ENCODE assay signal across 26 mouse cellular contexts in genomic region chr4:54960776-54961175, GRCm38 (mm10). TPM values are rescaled to one million over a fixed set of nuclear protein-coding genes. Genes with fewer than 3 reads are reported as not detected.
DNase-seq lines count a peak whose midpoint lies in the region; ATAC-seq lines count a peak whose summit lies in the region.
"Had no signal": no experiment of that assay in that cellular context is flagged by ENCODE, and none has a peak within 500 bp of the region (broad histone marks: within the 10 kb centered on the region; RNA-seq: fewer than 3 reads in every experiment).

No protein-coding gene starts in this region.

- no peaks in the 10 kb centered on the region for H3K27me3 ChIP-seq in heart, embryonic 12.5 days (replicated peaks)
- no peaks in the 10 kb centered on the region for H3K27me3 ChIP-seq in kidney, embryonic 16.5 days (ENCODE audit: insufficient read depth, low read length)
- H3K27me3 ChIP-seq: embryonic facial prominence, embryonic 13.5 days; forebrain, embryonic 12.5 days; forebrain, embryonic 15.5 days; heart, embryonic 13.5 days had no signal

- 75% methylated on average over 4 of the region's 4 CpGs for WGBS in heart, embryonic 12.5 days
- 78% methylated on average over 4 of the region's 4 CpGs for WGBS in kidney, embryonic 16.5 days

- ATAC-seq in heart, embryonic 12.5 days (ENCODE audit: insufficient number of reproducible peaks, low FRiP score): no peak
- ATAC-seq in kidney, embryonic 16.5 days (ENCODE audit: low FRiP score, low TSS enrichment): no peak
- ATAC-seq: activated CD4-positive, CD25-positive, alpha-beta regulatory T cell, adult 4 months; forebrain, embryonic 15.5 days; hindbrain, postnatal 0 days; inflammation-experienced regulatory T-cells, adult 6 months had no signal

- no peak overlapping the region for H3K4me2 ChIP-seq in heart, embryonic 12.5 days
- no peak overlapping the region for H3K4me2 ChIP-seq in kidney, embryonic 16.5 days (replicated peaks; ENCODE audit: low read depth, low read length)
- H3K4me2 ChIP-seq: embryonic facial prominence, embryonic 13.5 days; forebrain, embryonic 12.5 days; forebrain, embryonic 15.5 days; heart, embryonic 13.5 days; hindbrain, embryonic 14.5 days had no signal

- H3K4me3 ChIP-seq in heart, embryonic 12.5 days: no peak overlapping the region
- H3K4me3 ChIP-seq in kidney, embryonic 16.5 days (ENCODE audit: low read length): no peak overlapping the region
- H3K4me3 ChIP-seq: embryonic facial prominence, embryonic 10.5 days; embryonic facial prominence, embryonic 13.5 days; erythroblast, embryonic 14.5 days; forebrain, embryonic 12.5 days; forebrain, embryonic 15.5 days; heart, embryonic 13.5 days had no signal

- no peaks in the 10 kb centered on the region for H3K9me3 ChIP-seq in heart, embryonic 12.5 days (replicated peaks)
- no peaks in the 10 kb centered on the region for H3K9me3 ChIP-seq in kidney, embryonic 16.5 days (ENCODE audit: low read length)
- H3K9me3 ChIP-seq: embryonic facial prominence, embryonic 10.5 days; embryonic facial prominence, embryonic 13.5 days; forebrain, embryonic 12.5 days; forebrain, embryonic 15.5 days; heart, embryonic 13.5 days had no signal

- peaks cover 6% of the 10 kb centered on the region; the same call in 1 of the 2 replicates for H3K36me3 ChIP-seq in heart, embryonic 12.5 days
- no peaks in the 10 kb centered on the region; the same call in 1 of the 2 replicates for H3K36me3 ChIP-seq in kidney, embryonic 16.5 days (ENCODE audit: insufficient read depth, low read length)

- peaks cover 18% of the 10 kb centered on the region for H3K4me1 ChIP-seq in heart, embryonic 12.5 days (replicated peaks)
- peaks cover 9% of the 10 kb centered on the region for H3K4me1 ChIP-seq in kidney, embryonic 16.5 days (ENCODE audit: insufficient read depth, low read length)

- H3K27ac ChIP-seq in heart, embryonic 12.5 days (ENCODE audit: poor library complexity, severe bottlenecking): no peak overlapping the region
- no peak overlapping the region for H3K27ac ChIP-seq in kidney, embryonic 16.5 days (ENCODE audit: low read length)
- H3K27ac ChIP-seq: embryonic facial prominence, embryonic 10.5 days; embryonic facial prominence, embryonic 13.5 days; forebrain, embryonic 12.5 days; forebrain, embryonic 15.5 days; heart, embryonic 13.5 days; hindbrain, embryonic 14.5 days; hindbrain, postnatal 0 days had no signal

- no peak overlapping the region for H3K9ac ChIP-seq in heart, embryonic 12.5 days
- H3K9ac ChIP-seq in kidney, embryonic 16.5 days (replicated peaks; ENCODE audit: low read length): no peak overlapping the region
- H3K9ac ChIP-seq: embryonic facial prominence, embryonic 13.5 days; forebrain, embryonic 12.5 days; forebrain, embryonic 15.5 days; heart, embryonic 13.5 days; hindbrain, embryonic 14.5 days had no signal

- peak; percentile 1 for DNase-seq in adrenal gland, postnatal 10 days
- no peak for DNase-seq in adrenal gland, postnatal 25 days
- DNase-seq in heart, adult 11 months: peak; percentile 79
- DNase-seq in kidney, adult 9 months: peak; percentile 41
- DNase-seq in adipocyte (ENCODE audit: low spot score): peak; percentile 28
- DNase-seq: cerebellum, adult 11 months; cerebellum, adult 2 months; cerebellum, postnatal 10 days; cerebellum, postnatal 36 days; embryo, embryonic 11 days; gastrocnemius, postnatal 14 days; heart, adult 18-20 months; heart, postnatal 14 days; heart, postnatal 4 days had no signal

RNA-seq across cellular contexts. Expression of gene Zfp462, which starts 15.9 kb away (rescaled TPM):
- 10 to 100 TPM; 36.5 to 49.0 TPM for total RNA-seq in adrenal gland, postnatal 10 days (2021)
- total RNA-seq in adrenal gland, postnatal 25 days (2021): 45.3 and 51.6 TPM in 2 replicates
- 3.1 and 3.6 TPM in 2 replicates for polyA plus RNA-seq in heart, embryonic 12.5 days (2016; fragmentation: Nextera tagmentation; extraction: Ambion mirVana)
- 3.4 and 3.8 TPM in 2 replicates for polyA plus RNA-seq in kidney, embryonic 16.5 days (2015; fragmentation: Nextera tagmentation; extraction: Ambion mirVana)
- polyA plus RNA-seq: erythroblast, embryonic 14.5 days had no signal
